Mouse (Mus musculus) midbrain, embryonic 13.5 days (tissue): ENCODE data around the gene Rrbp1. TPM values are rescaled to one million over a fixed set of nuclear protein-coding genes. Genes with fewer than 3 reads are reported as not detected.

Source experiments
- ATAC-seq: fragments of 200-750 bp; cut with Nextera tagmentation; 2 replicates; pipeline ENCODE4 v1.8.0; 2017; ENCODE audit warnings: mild to moderate bottlenecking, moderate TSS enrichment, moderate library complexity
- H3K27ac ChIP-seq: fragments of 300-500 bp; sonication (generic); 2 replicates; pipeline ENCODE4 v1.5.1; 2015; ENCODE audit warnings: inconsistent platforms, mild to moderate bottlenecking, moderate library complexity
- H3K27me3 ChIP-seq: fragments of 300-500 bp; sonication (generic); 2 replicates; pipeline ENCODE4 v1.6.1; 2015; ENCODE audit warnings: mild to moderate bottlenecking, inconsistent platforms
- H3K36me3 ChIP-seq: fragments of 300-500 bp; sonication (generic); 2 replicates; pipeline ENCODE4 v1.6.1; 2015; ENCODE audit warnings: mild to moderate bottlenecking, inconsistent platforms
- H3K4me1 ChIP-seq: fragments of 300-500 bp; sonication (generic); replicated peaks from 2 replicates; pipeline ENCODE4 v1.6.1; 2015; ENCODE audit warnings: inconsistent platforms
- H3K4me2 ChIP-seq: fragments of 300-500 bp; sonication (generic); replicated peaks from 2 replicates; pipeline ENCODE4 v1.6.1; 2015; ENCODE audit warnings: moderate library complexity, mild to moderate bottlenecking, inconsistent platforms
- H3K4me3 ChIP-seq: fragments of 300-500 bp; sonication (generic); replicated peaks from 2 replicates; pipeline ENCODE4 v1.5.1; 2015; ENCODE audit warnings: mild to moderate bottlenecking, inconsistent platforms
- H3K9ac ChIP-seq: fragments of 300-500 bp; sonication (generic); replicated peaks from 2 replicates; pipeline ENCODE4 v1.6.1; 2015; ENCODE audit warnings: mild to moderate bottlenecking, inconsistent platforms
- H3K9me3 ChIP-seq: fragments of 300-500 bp; sonication (generic); 2 replicates; pipeline ENCODE4 v1.6.1; 2016; ENCODE audit warnings: mild to moderate bottlenecking, inconsistent platforms
- WGBS: fragments of 180-500 bp; shearing (Covaris S2); methylation state at CpG from one replicate; pipeline ENCODE4 v1.1.7; 2015; 5-methylcytosine and 5-hydroxymethylcytosine counted together
- polyA plus RNA-seq: library from polyadenylated mRNA; unstranded; fragments of >200 nt; fragmentation: Nextera tagmentation; extraction: Ambion mirVana; gene quantifications from 2 replicates; pipeline ENCODE4 v1.2.1, GENCODE M21; 2015

Rrbp1 gene
- polyA plus RNA-seq, 1 experiment from 2014 or later = 33.5 TPM

DNA sequence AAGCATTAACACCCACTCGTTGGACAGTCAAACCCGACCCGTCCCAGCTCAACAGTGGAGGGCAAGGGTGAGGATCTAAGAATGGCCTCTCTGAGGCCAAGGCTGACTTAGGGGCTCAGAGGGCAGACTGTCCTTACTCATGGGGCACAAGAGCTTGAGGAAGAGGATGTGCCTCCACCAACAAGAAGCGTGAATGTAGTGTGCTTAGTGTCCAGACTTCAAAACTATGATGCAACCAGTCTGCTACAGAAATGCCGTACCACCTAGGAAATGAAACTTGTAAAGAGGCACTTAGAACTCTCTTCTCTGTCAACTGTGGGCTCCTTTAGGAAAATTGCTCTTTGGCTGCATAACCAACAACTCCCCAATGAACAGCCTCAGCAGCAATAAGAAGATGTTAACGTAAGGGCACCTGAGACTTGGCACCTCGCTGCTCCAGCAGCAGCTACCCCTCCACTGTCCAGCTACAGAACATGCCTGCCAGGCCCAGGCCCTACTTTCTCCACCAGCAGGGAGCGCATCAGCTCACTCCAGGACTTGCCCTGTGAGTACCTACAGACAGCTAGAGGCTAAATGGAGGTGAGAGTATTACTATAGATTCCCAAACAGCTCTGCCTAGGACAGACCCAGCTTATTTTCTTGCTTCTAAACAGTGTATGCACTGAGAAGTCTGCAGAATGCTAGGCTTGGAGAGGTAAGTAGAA is 32.5 kb downstream of the Rrbp1 start:
- Histone ChIP-seq H3K4me1 (no peaks in the 10 kb centered on the region), H3K4me2 (no peak overlapping the region), H3K27ac (no peak overlapping the region), H3K4me3 (no peak overlapping the region), H3K9me3 (no peaks in the 10 kb centered on the region), H3K9ac (no peak overlapping the region), H3K36me3 (0 out of 2 replicates have a peak, but pooled peaks cover 9% of the 10 kb centered on the region), H3K27me3 (no peaks in the 10 kb centered on the region)
- ATAC-seq = no peak
- WGBS = 95% methylated on average over 8 of the region's 8 CpGs

DNA sequence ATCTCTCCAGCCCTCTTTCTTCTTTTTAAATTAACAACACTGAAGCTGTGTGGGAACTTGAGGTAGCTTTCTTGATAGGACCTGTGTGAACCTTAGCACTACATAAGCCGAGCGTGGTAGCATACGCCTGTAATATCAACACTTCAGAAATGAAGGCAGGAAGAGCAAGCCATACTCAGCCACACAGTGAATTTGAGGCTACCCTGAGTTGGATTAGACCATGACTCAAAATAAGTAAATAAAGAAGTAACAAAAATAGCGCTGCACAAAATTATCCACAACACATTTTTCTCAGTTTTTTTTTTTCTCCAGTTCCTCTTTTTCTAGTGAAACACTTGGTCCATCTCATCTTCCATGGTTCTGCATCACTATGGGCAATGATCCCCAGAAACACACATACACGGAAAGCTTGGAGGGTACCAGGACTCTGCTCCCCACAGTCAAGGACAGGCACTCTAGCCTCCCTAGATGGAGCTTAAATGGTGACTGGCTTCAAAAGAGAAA is 35.9 kb downstream of the Rrbp1 start:
- WGBS = 96% methylated on average over 5 of the region's 5 CpGs
- no peaks in the 10 kb centered on the region for H3K9me3 ChIP-seq
- H3K4me2 ChIP-seq = no peak overlapping the region
- no peak for ATAC-seq
- no peak overlapping the region for H3K9ac ChIP-seq
- H3K27me3 ChIP-seq = no peaks in the 10 kb centered on the region
- peaks cover 28% of the 10 kb centered on the region for H3K36me3 ChIP-seq
- H3K27ac ChIP-seq = no peak overlapping the region
- no peak overlapping the region for H3K4me3 ChIP-seq
- H3K4me1 ChIP-seq = no peaks in the 10 kb centered on the region

DNA sequence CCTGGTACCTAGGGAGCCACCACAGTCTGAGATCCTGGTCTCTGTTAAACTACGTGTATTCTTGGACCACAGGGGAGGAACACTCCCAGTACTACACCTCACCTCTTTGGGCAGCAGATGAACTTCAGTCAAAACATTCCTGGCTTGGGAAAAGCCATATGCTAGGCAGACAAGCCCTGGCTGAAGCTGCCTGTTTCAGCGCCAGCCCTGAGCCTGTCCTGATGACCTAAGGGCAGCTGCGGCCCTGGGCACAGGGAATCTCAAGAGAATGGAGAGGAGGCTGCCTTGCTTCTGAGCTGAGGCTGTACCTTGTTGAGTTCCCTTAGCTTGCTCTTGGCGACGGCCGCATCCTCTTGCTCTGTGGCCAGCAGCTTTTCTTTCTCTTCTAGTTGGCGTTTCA is 37.9 kb downstream of the Rrbp1 start:
- WGBS = 92% methylated on average over 7 of the region's 7 CpGs

DNA sequence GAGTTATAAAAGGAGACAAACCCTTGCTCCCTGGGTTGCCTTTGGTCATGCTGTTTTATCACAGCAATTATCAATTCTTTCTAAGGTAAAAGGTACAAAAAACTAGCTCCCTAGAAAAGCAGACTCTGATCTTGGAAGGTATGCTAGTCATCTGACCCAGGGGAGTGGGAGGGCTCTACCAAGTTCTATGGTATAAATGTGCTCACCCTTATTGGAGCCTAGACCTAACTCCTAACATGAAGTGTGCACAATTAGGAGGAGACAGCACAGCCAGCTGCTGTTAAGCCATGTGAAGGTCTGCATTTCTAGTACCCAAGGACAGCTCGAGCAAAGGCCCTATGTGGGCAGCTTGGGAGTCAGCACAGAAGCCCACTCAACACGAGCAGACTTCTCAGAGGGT is 39.2 kb downstream of the Rrbp1 start:
- no peak overlapping the region for H3K4me2 ChIP-seq
- H3K36me3 ChIP-seq = peaks cover 59% of the 10 kb centered on the region
- H3K27ac ChIP-seq = no peak overlapping the region
- H3K4me1 ChIP-seq = no peaks in the 10 kb centered on the region
- ATAC-seq = no peak
- no peak overlapping the region for H3K9ac ChIP-seq
- no peaks in the 10 kb centered on the region for H3K9me3 ChIP-seq
- H3K27me3 ChIP-seq = no peaks in the 10 kb centered on the region
- 81% methylated on average over 2 of the region's 2 CpGs for WGBS
- no peak overlapping the region for H3K4me3 ChIP-seq

More for the DNA sequence above, 37.9 kb downstream of the Rrbp1 start:
- H3K9me3 ChIP-seq = no peaks in the 10 kb centered on the region
- H3K4me1 ChIP-seq = no peaks in the 10 kb centered on the region
- no peaks in the 10 kb centered on the region for H3K27me3 ChIP-seq
- H3K36me3 ChIP-seq = peaks cover 49% of the 10 kb centered on the region
- H3K9ac ChIP-seq = no peak overlapping the region
- H3K4me2 ChIP-seq = no peak overlapping the region
- ATAC-seq = no peak
- H3K27ac ChIP-seq = no peak overlapping the region
- no peak overlapping the region for H3K4me3 ChIP-seq

DNA sequence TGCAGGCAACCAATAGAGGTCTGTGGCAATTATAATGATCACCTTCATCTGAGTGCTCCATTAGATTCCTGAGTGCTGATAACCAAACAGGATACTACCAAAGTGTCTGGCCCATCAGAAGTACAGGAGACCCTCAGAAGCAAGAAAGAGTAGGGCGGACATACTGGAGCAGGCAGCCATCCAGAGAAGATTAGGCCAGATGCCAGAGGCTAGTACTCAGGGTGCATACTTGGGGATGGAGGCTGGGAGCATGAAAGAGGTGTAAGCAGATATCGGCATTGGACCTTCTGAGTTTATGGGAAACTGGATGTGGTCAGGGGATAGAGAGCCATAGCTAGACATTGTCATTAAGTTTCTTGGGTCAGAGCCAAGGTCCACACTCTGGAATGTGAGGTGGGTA is 40.2 kb downstream of the Rrbp1 start:
- H3K9ac ChIP-seq = no peak overlapping the region
- 95% methylated on average over 2 of the region's 2 CpGs for WGBS
- no peaks in the 10 kb centered on the region for H3K27me3 ChIP-seq
- no peaks in the 10 kb centered on the region for H3K4me1 ChIP-seq
- H3K4me3 ChIP-seq = no peak overlapping the region
- no peak for ATAC-seq
- no peaks in the 10 kb centered on the region for H3K9me3 ChIP-seq
- H3K4me2 ChIP-seq = no peak overlapping the region
- H3K27ac ChIP-seq = no peak overlapping the region
- H3K36me3 ChIP-seq = peaks cover 69% of the 10 kb centered on the region

DNA sequence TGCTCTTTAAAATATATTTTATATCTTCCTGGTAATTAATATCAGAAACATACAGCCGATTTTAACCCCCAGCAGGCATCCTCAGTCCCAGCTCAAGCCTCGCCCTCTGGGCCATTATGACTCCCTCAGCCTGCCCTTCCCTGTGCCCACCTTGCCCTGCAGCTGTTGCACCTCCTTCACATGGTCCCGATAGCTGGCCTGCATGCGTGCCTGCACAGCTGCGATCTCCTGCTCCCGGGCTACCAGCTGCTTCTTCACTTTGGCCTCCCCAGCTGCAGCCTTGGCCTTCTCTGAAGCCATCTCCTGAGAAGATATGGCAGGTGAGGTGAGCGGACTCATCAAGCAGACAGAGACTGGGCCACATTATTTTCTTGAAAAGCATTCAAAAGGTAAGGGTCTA is 41.8 kb downstream of the Rrbp1 start:
- WGBS = 94% methylated on average over 7 of the region's 7 CpGs
- no peak for ATAC-seq

DNA sequence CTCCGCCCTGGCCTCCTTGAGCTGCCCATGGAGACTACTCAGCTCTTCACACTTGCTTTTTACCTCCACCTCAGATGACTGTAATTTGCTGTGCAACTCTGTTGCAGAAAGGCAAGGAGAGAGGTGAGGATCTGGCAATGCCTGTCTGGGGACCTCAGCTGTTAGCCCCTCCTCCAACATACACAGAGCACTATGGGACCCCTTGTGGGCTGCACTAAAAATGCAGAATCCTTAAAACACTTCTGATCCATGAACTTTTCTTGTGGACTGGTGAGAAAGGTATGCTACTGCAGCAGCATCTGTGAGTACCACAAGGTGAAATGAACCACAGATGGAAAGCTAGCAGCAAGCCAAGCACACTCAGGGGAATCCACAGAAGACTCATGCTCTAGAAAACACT is 47.7 kb downstream of the Rrbp1 start:
- WGBS = 100% methylated on average over 1 of the region's 1 CpGs
- 0 out of 2 replicates have a peak, but pooled peaks cover 2% of the 10 kb centered on the region for H3K9me3 ChIP-seq
- no peak overlapping the region for H3K9ac ChIP-seq
- no peaks in the 10 kb centered on the region for H3K4me1 ChIP-seq
- no peak overlapping the region for H3K27ac ChIP-seq
- H3K4me3 ChIP-seq = no peak overlapping the region
- H3K36me3 ChIP-seq = peaks cover 76% of the 10 kb centered on the region
- no peak for ATAC-seq
- H3K27me3 ChIP-seq = no peaks in the 10 kb centered on the region
- H3K4me2 ChIP-seq = no peak overlapping the region

More for the DNA sequence above, 41.8 kb downstream of the Rrbp1 start:
- H3K27ac ChIP-seq = no peak overlapping the region
- no peak overlapping the region for H3K4me2 ChIP-seq
- no peaks in the 10 kb centered on the region for H3K27me3 ChIP-seq
- H3K36me3 ChIP-seq = peaks cover 82% of the 10 kb centered on the region
- H3K9me3 ChIP-seq = no peaks in the 10 kb centered on the region
- H3K4me3 ChIP-seq = no peak overlapping the region
- no peak overlapping the region for H3K9ac ChIP-seq
- no peaks in the 10 kb centered on the region for H3K4me1 ChIP-seq

DNA sequence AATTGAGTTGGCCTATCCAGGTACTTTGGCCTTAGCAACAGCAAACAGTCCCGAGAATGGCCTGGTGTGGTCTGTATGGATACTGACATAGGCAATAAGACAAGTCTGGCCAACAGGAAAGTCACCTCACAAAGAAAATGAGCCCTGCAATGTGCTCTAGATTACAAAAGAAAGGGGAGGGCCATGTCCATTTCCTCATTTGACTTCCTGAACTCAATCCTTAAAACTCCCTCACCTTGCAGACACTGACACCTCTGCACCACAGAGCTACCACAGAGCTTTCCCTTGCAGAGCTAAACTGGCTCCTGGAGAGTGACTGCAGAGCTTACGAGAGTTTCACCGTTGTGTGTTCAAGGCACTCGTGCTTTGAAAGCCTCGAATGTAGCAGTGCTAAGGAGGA is 48.9 kb downstream of the Rrbp1 start:
- Histone ChIP-seq H3K4me3 (no peak overlapping the region), H3K4me1 (no peaks in the 10 kb centered on the region), H3K9ac (no peak overlapping the region), H3K4me2 (no peak overlapping the region), H3K27me3 (no peaks in the 10 kb centered on the region), H3K9me3 (0 out of 2 replicates have a peak, but pooled peaks cover 2% of the 10 kb centered on the region), H3K27ac (no peak overlapping the region), H3K36me3 (peaks cover 78% of the 10 kb centered on the region)
- 97% methylated on average over 5 of the region's 5 CpGs for WGBS
- ATAC-seq = no peak

DNA sequence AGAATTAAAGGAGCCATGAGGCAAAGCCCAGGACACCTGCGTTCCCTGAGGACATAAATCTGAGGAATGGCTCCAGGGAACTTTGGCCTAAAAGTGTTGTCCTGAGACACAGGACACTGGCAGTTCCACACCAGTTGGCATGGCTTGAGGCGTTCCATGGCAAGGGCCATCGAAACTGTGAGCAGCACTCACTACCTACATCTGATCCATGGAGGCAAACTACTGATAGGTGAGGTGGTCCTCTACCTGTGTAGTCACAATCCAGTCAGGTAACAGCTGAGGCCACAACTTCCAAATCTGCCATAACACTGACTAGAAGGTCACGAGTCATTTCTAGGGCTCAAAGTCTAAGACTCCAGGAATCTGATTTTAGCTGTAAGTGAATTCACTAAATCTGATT is 55.3 kb downstream of the Rrbp1 start:
- H3K36me3 ChIP-seq = peaks cover 79% of the 10 kb centered on the region
- H3K27ac ChIP-seq = no peak overlapping the region

DNA sequence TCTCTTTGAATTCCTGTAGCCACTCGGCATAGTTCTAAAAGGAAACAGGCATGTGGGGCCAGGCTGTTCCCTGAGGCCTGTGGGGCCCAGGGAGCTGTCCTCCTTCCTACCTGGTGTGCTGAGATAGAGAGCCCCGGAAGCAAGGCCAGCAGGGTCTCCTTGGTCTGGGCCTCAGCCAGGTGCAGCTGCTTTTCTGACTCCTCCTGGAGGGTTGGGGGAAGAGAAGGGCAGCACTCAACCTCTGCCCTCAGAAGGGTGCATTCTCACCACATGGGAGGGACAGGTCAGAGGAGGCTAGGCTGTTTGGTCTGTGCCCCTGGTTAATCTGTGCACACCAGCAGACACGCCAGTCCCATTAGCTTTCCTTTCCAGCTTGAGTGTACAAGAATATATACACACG is 56.1 kb downstream of the Rrbp1 start:
- peaks cover 83% of the 10 kb centered on the region for H3K36me3 ChIP-seq
- no peak overlapping the region for H3K4me3 ChIP-seq
- H3K27ac ChIP-seq = no peak overlapping the region
- no peak for ATAC-seq
- no peak overlapping the region for H3K9ac ChIP-seq
- H3K27me3 ChIP-seq = no peaks in the 10 kb centered on the region
- H3K4me2 ChIP-seq = no peak overlapping the region
- H3K4me1 ChIP-seq = no peaks in the 10 kb centered on the region
- 0 out of 2 replicates have a peak, but pooled peaks cover 2% of the 10 kb centered on the region for H3K9me3 ChIP-seq
- WGBS = 93% methylated on average over 4 of the region's 4 CpGs

More for the DNA sequence above, 55.3 kb downstream of the Rrbp1 start:
- no peak overlapping the region for H3K4me2 ChIP-seq
- no peaks in the 10 kb centered on the region for H3K27me3 ChIP-seq
- ATAC-seq = no peak
- H3K4me1 ChIP-seq = no peaks in the 10 kb centered on the region
- H3K9me3 ChIP-seq = 0 out of 2 replicates have a peak, but pooled peaks cover 2% of the 10 kb centered on the region
- 96% methylated on average over 4 of the region's 4 CpGs for WGBS
- no peak overlapping the region for H3K4me3 ChIP-seq
- H3K9ac ChIP-seq = no peak overlapping the region

DNA sequence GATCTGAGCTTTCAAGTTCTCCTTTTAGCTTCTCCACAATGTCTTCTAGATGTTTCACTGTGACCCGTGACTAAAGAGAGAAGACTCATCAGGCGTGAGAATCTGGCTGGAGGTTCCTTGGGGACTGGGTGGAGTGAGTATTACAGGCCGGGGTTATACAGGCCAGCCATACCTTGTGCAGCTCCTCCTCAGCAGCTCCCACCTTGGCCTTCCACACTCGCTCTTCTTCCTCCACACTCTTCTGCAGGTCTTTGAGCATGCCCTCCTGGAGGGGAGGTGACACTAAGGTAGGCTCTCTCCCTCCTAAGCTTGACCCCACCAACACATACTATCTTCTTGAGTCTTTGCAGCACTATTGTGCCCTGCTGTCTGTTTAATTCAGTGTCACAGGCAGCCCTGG is 57.1 kb downstream of the Rrbp1 start:
- Histone ChIP-seq H3K9ac (no peak overlapping the region), H3K4me2 (no peak overlapping the region), H3K36me3 (peaks cover 90% of the 10 kb centered on the region), H3K4me1 (no peaks in the 10 kb centered on the region), H3K27ac (no peak overlapping the region), H3K9me3 (no peaks in the 10 kb centered on the region), H3K27me3 (no peaks in the 10 kb centered on the region), H3K4me3 (no peak overlapping the region)
- 92% methylated on average over 4 of the region's 4 CpGs for WGBS
- no peak for ATAC-seq

DNA sequence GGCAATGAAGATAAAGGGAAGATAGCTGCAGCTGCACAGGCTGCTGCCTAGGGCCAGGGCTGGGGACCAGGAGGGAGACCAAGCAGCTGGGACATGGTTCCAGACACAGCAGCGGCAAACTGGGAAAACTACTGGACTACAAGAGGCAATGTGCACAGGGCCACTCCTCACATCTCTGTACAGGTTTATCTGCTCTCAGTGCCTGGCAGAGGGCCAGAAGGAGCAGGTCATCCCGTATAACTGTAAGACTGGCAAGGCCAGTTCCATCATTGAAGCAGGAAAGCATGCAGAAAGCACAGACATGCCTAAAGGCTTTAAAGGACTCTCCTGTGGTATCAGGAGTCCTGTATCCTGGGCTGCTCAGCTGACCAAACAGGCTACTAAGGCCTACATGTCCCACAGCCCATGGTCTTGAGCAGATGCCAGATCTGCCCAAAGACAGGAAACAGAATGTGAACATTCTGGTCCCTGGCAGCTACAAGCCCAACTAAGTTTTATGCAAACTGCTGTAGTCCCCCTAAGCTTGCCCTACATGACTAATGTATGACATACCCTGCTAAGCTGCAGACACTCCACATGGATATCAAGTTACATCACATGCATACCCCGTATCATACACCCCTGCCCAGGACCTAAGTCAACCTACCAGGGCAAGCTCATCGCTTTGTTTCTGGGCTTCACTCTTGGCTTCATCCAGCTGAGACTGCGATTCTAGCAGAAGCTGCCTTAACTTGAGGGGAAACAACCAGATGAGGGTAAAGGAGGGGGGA is 59.3 kb downstream of the Rrbp1 start:
- H3K9me3 ChIP-seq = no peaks in the 10 kb centered on the region
- no peaks in the 10 kb centered on the region for H3K4me1 ChIP-seq
- no peak for ATAC-seq
- no peak overlapping the region for H3K4me3 ChIP-seq
- H3K36me3 ChIP-seq = peaks cover 96% of the 10 kb centered on the region
- H3K27me3 ChIP-seq = no peaks in the 10 kb centered on the region
- H3K4me2 ChIP-seq = no peak overlapping the region
- WGBS = 94% methylated on average over 5 of the region's 5 CpGs
- no peak overlapping the region for H3K27ac ChIP-seq
- H3K9ac ChIP-seq = no peak overlapping the region
